Mouse (Mus musculus): ENCODE results near the gene Ogg1. TPM values are rescaled to one million over a fixed set of nuclear protein-coding genes. Genes with fewer than 3 reads are reported as not detected.

Ogg1 gene
- polyA plus RNA-seq, 1 experiment from 2014 or later: 18.7 TPM

DNA sequence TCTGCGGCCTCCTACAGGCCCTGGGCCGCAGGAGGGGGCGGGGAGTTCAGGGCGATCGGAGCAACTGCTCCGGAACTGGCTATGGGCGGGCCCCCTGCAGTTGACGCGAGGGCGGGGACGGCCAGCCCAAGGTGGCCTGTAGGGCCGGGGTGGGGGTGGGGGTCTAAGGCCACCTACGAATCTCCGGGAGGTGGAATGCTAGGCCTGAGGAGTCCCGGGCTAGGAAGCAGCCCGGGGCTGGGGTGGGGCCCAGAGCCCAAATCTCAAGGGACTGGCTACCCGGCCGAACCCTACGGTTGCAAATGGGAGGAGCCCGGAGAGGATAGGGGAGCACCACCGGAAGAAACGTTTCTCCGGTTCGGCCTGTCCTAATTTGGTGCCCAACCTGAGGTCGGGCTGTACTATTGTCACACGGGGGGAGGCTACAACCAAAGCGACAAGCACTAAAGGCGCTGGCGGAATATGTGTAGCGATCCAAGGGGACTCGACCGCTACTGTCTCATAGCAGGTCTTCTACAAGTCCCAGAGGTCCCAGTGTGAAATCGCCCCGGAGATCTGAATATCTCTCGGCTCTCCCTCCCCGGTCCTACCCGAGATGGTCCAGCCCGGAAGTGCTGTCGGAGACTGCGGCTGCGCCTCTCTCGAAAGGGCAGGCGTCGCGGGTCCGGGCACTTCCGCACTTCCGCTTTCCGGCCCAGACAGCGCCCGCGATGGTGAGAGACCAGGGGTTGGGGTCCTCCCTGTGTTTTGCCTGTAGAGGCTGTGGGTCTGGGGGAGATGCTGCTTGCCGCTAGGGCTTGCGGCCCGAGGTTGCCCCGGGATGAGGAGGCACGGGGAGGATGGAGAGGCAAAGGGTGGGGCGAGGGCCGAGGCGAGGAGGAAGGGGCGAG is 51.0 kb downstream of the Ogg1 start, which contains the start of the genes Tada3 and Arpc4:
TSS of gene Tada3 (minus strand) at position 388 of the 890 bp plus-strand sequence.
TSS of gene Arpc4 (plus strand) at position 620 of the 890 bp plus-strand sequence.
- Histone ChIP-seq H3K4me3 (replicated peaks) (peak within 1 kb of the TSS; percentile 99), H3K36me3 (peaks cover 60% of the 10 kb centered on the region), H3K27ac (peak within 1 kb of the TSS; percentile 99), H3K4me1 (peaks cover 25% of the 10 kb centered on the region), H3K9me3 (replicated peaks) (no peaks in the 10 kb centered on the region), H3K27me3 (no peaks in the 10 kb centered on the region), H3K9ac (peak within 1 kb of the TSS; percentile 98), H3K4me2 (peak within 1 kb of the TSS; percentile 87)
- under 1% methylated on average over 61 of the region's 61 CpGs for WGBS
- ATAC-seq (replicated peaks; ENCODE audit: low FRiP score): peak; percentile 96

GRCm38 (mm10) chr6:113379246-113379645 is 52.5 kb downstream of the Ogg1 start:
- Histone ChIP-seq H3K27ac (no peak overlapping the region), H3K36me3 (peaks cover 60% of the 10 kb centered on the region), H3K9ac (0 out of 2 replicates have a peak overlapping the region, but pooled peaks have one; percentile 98), H3K4me1 (peaks cover 25% of the 10 kb centered on the region), H3K4me2 (peak overlapping the region; percentile 87), H3K27me3 (no peaks in the 10 kb centered on the region), H3K9me3 (replicated peaks) (no peaks in the 10 kb centered on the region), H3K4me3 (replicated peaks) (peak overlapping the region; percentile 99)
- WGBS: 76% methylated on average over 6 of the region's 6 CpGs
- ATAC-seq (replicated peaks; ENCODE audit: low FRiP score): no peak

- H3K4me3 ChIP-seq (replicated peaks): no peak overlapping the region
- peaks cover 60% of the 10 kb centered on the region for H3K36me3 ChIP-seq
- no peaks in the 10 kb centered on the region for H3K27me3 ChIP-seq
- H3K9ac ChIP-seq: no peak overlapping the region
- H3K27ac ChIP-seq: no peak overlapping the region
- 94% methylated on average over 11 of the region's 11 CpGs for WGBS
- H3K4me2 ChIP-seq: no peak overlapping the region
- H3K4me1 ChIP-seq: peaks cover 25% of the 10 kb centered on the region
- no peak for ATAC-seq (replicated peaks; ENCODE audit: low FRiP score)
- H3K9me3 ChIP-seq (replicated peaks): no peaks in the 10 kb centered on the region
These were observed 53.7 kb downstream of the Ogg1 start for GRCm38 (mm10) chr6:113380480-113380879.

- WGBS: 92% methylated on average over 8 of the region's 8 CpGs
- Histone ChIP-seq H3K36me3 (peaks cover 94% of the 10 kb centered on the region), H3K4me1 (peaks cover 4% of the 10 kb centered on the region), H3K9me3 (replicated peaks) (no peaks in the 10 kb centered on the region), H3K27ac (no peak overlapping the region), H3K4me2 (no peak overlapping the region), H3K9ac (no peak overlapping the region), H3K4me3 (replicated peaks) (no peak overlapping the region), H3K27me3 (no peaks in the 10 kb centered on the region)
- ATAC-seq (replicated peaks; ENCODE audit: low FRiP score): no peak
These were observed 57.7 kb downstream of the Ogg1 start for GRCm38 (mm10) chr6:113384351-113384927.

Other genes starting within 250 kb of the Ogg1 start
- gene Setd5, start 249.6 kb upstream of the Ogg1 start, polyA plus RNA-seq (2015; fragmentation: Nextera tagmentation; extraction: Ambion mirVana): 75.0 and 75.9 TPM in 2 replicates
- gene Lhfpl4, start 131.6 kb upstream of the Ogg1 start, polyA plus RNA-seq (2015; fragmentation: Nextera tagmentation; extraction: Ambion mirVana): 0.64 and 1.00 TPM in 2 replicates
- 36.2 and 39.4 TPM in 2 replicates for gene Mtmr14, start 89.1 kb upstream of the Ogg1 start, polyA plus RNA-seq (2015; fragmentation: Nextera tagmentation; extraction: Ambion mirVana)
- gene Cpne9, start 44.7 kb upstream of the Ogg1 start, polyA plus RNA-seq (2015; fragmentation: Nextera tagmentation; extraction: Ambion mirVana): 0.05 and 0.18 TPM in 2 replicates
- 19.2 and 20.4 TPM in 2 replicates for gene Brpf1, start 19.8 kb upstream of the Ogg1 start, polyA plus RNA-seq (2015; fragmentation: Nextera tagmentation; extraction: Ambion mirVana)
- gene Camk1, start 17.0 kb downstream of the Ogg1 start, polyA plus RNA-seq (2015; fragmentation: Nextera tagmentation; extraction: Ambion mirVana): 103 and 111 TPM in 2 replicates
- 56.7 and 62.1 TPM in 2 replicates for gene Tada3, start 50.9 kb downstream of the Ogg1 start, polyA plus RNA-seq (2015; fragmentation: Nextera tagmentation; extraction: Ambion mirVana)
- 403 and 405 TPM in 2 replicates for gene Arpc4, start 51.1 kb downstream of the Ogg1 start, polyA plus RNA-seq (2015; fragmentation: Nextera tagmentation; extraction: Ambion mirVana)
- gene Ttll3, start 62.3 kb downstream of the Ogg1 start, polyA plus RNA-seq (2015; fragmentation: Nextera tagmentation; extraction: Ambion mirVana): 3.5 and 3.6 TPM in 2 replicates
- gene Rpusd3, start 92.4 kb downstream of the Ogg1 start, polyA plus RNA-seq (2015; fragmentation: Nextera tagmentation; extraction: Ambion mirVana): 24.0 and 25.3 TPM in 2 replicates
- not detected in 2 replicates for gene Cidec, start 108.8 kb downstream of the Ogg1 start, polyA plus RNA-seq (2015; fragmentation: Nextera tagmentation; extraction: Ambion mirVana)
- 104 and 111 TPM in 2 replicates for gene Jagn1, start 115.6 kb downstream of the Ogg1 start, polyA plus RNA-seq (2015; fragmentation: Nextera tagmentation; extraction: Ambion mirVana)
- 6.1 and 7.8 TPM in 2 replicates for gene Il17re, start 131.5 kb downstream of the Ogg1 start, polyA plus RNA-seq (2015; fragmentation: Nextera tagmentation; extraction: Ambion mirVana)
- 18.5 and 19.6 TPM in 2 replicates for gene Il17rc, start 144.5 kb downstream of the Ogg1 start, polyA plus RNA-seq (2015; fragmentation: Nextera tagmentation; extraction: Ambion mirVana)
- 35.7 and 37.2 TPM in 2 replicates for gene Creld1, start 156.3 kb downstream of the Ogg1 start, polyA plus RNA-seq (2015; fragmentation: Nextera tagmentation; extraction: Ambion mirVana)
- 0.87 and 1.1 TPM in 2 replicates for gene Prrt3, start 175.0 kb downstream of the Ogg1 start, polyA plus RNA-seq (2015; fragmentation: Nextera tagmentation; extraction: Ambion mirVana)
- 108 and 111 TPM in 2 replicates for gene Emc3, start 204.7 kb downstream of the Ogg1 start, polyA plus RNA-seq (2015; fragmentation: Nextera tagmentation; extraction: Ambion mirVana)
- gene Fancd2, start 204.7 kb downstream of the Ogg1 start, polyA plus RNA-seq (2015; fragmentation: Nextera tagmentation; extraction: Ambion mirVana): 13.9 and 15.2 TPM in 2 replicates